Mouse (Mus musculus) brain, adult 10 weeks (tissue): ENCODE data around the gene Barx2. TPM values are rescaled to one million over a fixed set of nuclear protein-coding genes. Genes with fewer than 3 reads are reported as not detected.

Source experiments
- polyA plus RNA-seq: library from polyadenylated mRNA; stranded (reverse); fragments of 350-450 nt; fragmentation: Illumina TruSeq; extraction: RNeasy Lipid Tissue Mini Kit (QIAGEN cat#74804); gene quantifications from one replicate; pipeline ENCODE4 v1.2.3, GENCODE M21; 2015; ENCODE audit warnings: low read depth, low replicate concordance

Barx2 gene
- polyA plus RNA-seq: 5.3 TPM

DNA sequence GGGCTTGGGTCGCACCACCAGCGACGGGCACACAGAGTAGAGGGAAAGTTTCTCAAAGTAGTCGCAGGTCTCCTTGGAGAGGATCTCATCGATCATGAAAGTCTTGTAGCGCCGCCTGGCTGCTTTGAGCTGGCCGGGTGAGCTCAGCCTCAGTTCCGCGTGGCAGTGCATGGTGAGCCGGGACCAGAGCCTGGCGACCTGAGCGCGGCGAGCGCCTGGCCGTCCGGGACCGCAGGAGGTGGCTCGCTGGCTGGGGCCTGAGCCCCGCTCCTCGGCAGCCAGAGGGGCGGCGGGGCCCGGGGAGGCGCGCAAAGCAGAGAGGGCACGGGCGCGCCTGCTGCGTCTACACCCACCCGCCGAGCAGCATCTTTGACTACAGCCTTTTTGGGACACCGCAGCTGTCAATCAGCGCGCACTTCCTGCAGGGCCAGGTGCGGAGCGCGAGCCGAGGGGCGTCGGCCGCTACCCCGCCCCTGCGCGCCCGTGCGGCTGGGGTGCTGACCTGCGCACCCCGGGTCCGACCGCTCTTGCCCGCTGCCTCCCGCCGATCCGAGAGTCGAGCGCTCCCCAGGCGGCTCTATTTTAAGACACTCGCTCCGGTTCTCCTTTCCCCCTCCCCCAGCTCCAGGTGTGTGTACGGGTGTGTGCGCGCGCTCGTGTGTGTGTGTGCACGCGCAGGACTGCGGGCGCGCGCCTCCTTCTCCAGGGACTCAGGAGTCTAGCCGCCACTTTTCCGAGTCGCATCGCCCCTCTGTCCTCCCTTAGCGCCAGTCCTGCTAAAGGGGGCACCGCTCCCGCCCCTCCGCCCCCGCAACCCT is at the start of gene Barx2:
Barx2 (minus strand) TSS at position 542 of the 818 bp plus-strand sequence.

Other genes starting within 250 kb of the Barx2 start
- gene Arhgap32, start 202.7 kb upstream of the Barx2 start, polyA plus RNA-seq: 102 TPM